Mouse (Mus musculus) T-helper 2 cell (primary cell): Measurements from ENCODE around the gene Acox1.

ENCODE experiments used
- in situ Hi-C: fragments of 300-600 bp; cut with MboI, MseI; formaldehyde crosslinking; loops from one replicate; pipeline ENCODE4 v1.15.1; 2025; ENCODE audit warnings: high pct_unique_total_duplicates

Acox1 gene

DNA sequence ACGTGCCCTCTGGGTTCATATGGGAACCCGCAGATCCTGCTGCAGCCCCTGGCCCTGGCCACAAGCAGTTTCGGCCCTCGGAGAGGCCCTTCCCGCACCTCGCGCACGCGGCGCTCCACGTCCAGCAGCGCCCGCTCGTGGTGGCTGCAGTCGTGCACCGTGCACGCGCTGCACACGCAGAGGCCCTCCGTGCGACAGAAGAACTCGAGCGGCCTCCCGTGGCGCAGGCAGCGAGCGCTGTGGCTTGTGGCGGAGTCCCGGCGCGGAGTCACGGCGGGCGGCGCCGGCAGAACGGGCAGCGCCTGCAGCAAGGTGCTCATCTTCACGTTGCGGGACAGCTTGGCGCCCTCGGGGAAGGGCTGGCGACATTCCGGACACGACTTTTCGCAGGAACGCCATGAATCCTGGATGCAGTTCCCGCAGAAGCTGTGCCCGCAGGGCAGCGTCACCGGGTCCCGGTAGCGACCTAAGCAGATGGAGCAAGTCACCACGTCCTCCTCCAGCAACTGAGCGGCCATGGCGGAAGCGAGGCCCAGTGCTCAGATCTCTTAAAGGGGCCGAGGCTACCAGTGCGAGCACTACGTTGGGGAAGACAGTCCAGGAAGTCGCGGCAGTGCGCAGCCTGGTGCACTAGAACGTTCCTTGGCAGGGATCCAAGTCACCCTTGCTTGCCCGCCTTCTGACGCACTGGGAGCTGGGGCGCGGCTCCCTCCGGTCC is 68.2 kb downstream of the Acox1 start, which contains the start of gene Trim65:
Gene Trim65, minus strand, starts transcription at position 641 of the 718 bp plus-strand sequence.
- in situ Hi-C loops, result loop anchor here (5.0 kb wide), 1 partner anchor 53 kb away; the partner anchor contains the start of gene Unc13d

DNA sequence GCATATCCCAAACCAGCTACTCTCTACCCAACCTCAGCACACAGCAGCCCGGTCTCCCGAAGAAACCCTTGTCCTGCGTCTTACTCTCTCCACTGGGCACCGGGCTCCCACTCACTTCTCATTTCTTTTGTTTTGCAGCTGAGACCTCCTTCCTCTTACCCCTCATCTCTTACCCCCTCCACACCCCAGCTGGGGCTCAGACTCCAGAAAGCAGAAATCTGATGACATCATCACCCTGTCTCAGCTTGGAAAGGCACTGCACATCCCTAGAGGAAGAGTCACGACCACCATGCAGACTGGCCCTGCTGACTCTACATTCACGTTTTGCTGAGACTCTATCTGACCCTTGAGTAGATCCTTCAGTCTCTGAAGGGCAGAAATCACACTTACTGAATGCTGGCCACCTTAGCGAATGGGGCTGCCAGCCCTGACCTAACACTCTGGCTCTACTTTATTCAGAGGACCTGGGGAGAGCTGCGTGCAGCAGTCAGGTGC is 68.8 kb downstream of the Acox1 start:
- in situ Hi-C loops, result loop anchor here (5.0 kb wide), 1 partner anchor 53 kb away; the partner anchor contains the start of gene Unc13d

DNA sequence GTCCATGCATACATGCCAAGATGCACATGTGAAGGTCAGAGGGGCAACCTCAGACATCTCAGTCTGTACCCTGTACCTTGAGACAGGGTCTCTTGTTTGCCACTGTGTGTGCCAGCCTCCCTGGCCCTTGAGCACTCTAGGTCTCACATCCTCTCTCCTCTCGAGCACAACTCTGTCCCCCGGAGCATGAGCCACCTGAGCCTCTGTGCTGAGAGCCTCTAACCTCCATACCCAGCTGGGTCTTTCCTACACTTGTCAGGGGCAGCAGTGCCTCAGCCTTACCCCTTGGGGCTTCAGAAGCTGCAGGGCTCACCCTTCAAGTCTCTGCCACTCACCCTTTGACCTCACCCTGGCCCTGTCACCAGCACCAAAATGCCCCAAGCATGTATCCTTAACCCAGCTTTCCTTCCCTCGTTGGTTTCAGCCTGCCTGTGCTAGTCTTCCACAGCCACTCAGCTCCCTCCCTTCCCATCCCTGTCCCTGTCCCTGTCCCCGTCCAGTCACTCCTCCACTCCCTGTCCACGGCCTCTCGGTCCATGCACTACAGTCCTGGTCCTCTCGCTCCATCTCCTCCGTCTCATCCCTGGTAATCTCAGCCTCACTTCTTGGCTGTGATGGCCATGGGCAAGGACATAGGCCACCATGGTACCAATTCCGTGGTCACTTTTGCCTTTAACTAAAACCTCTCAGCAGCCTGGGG is 69.6 kb downstream of the Acox1 start:
- in situ Hi-C loops, result no loop called here

DNA sequence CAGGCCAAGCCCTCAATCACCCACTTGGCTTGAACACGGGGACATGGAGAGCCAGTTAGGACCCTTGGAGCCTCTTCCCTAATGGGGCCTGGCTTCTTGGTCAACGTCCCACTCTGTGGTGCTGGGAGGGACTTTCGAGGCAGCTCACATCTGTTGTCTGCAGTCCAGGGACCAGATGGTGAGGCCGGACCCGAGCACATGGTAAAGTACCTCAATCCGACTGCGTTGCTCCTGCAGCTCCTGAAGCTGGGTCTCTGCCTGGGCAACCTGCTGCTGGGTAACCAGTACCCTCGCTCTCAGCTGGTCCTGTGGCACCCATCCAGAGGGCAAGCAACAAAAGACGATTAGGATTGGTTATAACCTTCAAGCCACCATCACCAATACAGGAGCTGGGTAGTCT is 70.9 kb downstream of the Acox1 start:
- in situ Hi-C loops, result no loop called here

DNA sequence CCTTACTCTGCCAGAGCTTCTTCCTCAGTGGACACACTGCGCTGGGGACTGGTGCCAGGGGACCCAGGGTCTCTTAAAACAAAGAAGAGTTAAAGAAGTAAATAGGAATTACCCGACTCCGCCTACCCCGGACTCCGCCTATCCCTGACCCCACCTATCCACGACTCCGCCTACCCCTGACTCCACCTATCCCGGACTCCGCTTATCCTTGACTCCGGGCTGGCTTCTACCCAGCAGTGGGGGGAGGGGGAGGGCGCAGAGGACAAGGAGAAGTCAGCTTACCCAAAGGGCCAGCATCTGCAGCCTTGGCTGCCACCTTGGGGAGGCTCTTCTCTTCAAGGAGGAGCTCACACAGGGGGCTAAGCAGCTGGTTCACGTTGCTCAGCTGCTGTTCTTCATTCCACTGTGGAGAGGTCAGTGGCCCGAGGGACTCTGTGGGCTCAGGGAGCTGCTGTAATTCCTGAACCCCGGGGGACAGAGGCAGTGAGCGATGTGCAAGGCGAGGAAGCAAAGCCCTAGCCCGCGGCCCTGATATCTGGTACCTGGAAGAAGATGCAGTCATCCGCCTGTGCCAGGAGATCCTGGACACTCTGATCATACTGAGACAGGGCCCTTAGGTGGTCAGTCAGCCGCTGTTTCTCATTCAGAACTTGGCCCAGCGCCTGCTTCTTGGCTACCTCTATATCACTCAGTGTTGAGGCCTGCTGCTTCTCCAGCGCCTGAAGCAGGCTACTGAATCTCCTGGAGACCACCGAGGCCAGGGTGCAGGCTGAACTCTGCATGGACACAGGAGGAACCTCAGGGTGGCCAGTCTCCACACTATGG is 71.5 kb downstream of the Acox1 start, which contains the start of gene Trim47:
Gene Trim47, minus strand, starts transcription at position 55 of the 825 bp plus-strand sequence.
- in situ Hi-C loops, result no loop called here

DNA sequence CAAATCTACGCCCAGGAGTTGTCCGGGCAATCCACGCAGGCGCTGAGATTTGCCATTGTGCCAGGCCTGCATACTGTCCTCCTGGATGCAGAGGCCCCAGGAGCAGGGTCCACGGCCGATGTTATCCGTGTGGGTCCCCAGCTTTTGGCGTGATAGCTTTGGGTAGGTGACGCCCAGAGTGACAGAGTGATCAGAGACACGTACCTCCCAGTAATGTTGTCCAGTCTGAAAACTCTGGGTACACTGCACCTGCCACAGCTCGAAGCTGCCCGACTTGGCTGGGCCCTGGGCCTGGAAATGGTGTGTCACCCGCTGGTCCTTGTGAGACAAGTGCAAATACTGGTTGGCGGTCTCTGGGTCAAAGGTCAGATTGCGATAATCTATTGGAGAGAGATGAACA is 72.6 kb downstream of the Acox1 start:
- in situ Hi-C loops, result no loop called here
